Mouse (Mus musculus) liver, embryonic 15.5 days (tissue): ENCODE data around the gene Cyb5b. TPM values are rescaled to one million over a fixed set of nuclear protein-coding genes. Genes with fewer than 3 reads are reported as not detected.

Source experiments
- ATAC-seq: fragments of 200-750 bp; cut with Nextera tagmentation; 2 replicates; pipeline ENCODE4 v1.8.0; 2017; ENCODE audit warnings: moderate number of reproducible peaks, mild to moderate bottlenecking, moderate library complexity; ENCODE audit not compliant: insufficient read depth
- H3K27ac ChIP-seq: fragments of 300-500 bp; sonication (generic); replicated peaks from 2 replicates; pipeline ENCODE4 v1.5.1; 2015; ENCODE audit warnings: mild to moderate bottlenecking, inconsistent platforms
- H3K27me3 ChIP-seq: fragments of 300-500 bp; sonication (generic); 2 replicates; pipeline ENCODE4 v1.6.1; 2015; ENCODE audit warnings: mild to moderate bottlenecking, inconsistent platforms
- H3K36me3 ChIP-seq: fragments of 300-500 bp; sonication (generic); replicated peaks from 2 replicates; pipeline ENCODE4 v1.6.1; 2015; ENCODE audit warnings: moderate library complexity, mild to moderate bottlenecking, inconsistent platforms
- H3K4me1 ChIP-seq: fragments of 300-500 bp; sonication (generic); replicated peaks from 2 replicates; pipeline ENCODE4 v1.6.1; 2015; ENCODE audit warnings: inconsistent platforms
- H3K4me2 ChIP-seq: fragments of 300-500 bp; sonication (generic); 2 replicates; pipeline ENCODE4 v1.6.1; 2015; ENCODE audit warnings: moderate library complexity, mild to moderate bottlenecking, inconsistent platforms
- H3K4me3 ChIP-seq: fragments of 300-500 bp; sonication (generic); replicated peaks from 2 replicates; pipeline ENCODE4 v1.5.1; 2015; ENCODE audit warnings: mild to moderate bottlenecking, inconsistent platforms
- H3K9ac ChIP-seq: fragments of 300-500 bp; sonication (generic); 2 replicates; pipeline ENCODE4 v1.6.1; 2015; ENCODE audit warnings: moderate library complexity, mild to moderate bottlenecking, inconsistent platforms
- H3K9me3 ChIP-seq: fragments of 300-500 bp; sonication (generic); replicated peaks from 2 replicates; pipeline ENCODE4 v1.6.1; 2016; ENCODE audit warnings: inconsistent platforms
- WGBS: fragments of 180-500 bp; shearing (Covaris S2); methylation state at CpG from one replicate; pipeline ENCODE4 v1.1.7; 2015; ENCODE audit warnings: mixed read lengths; ENCODE audit not compliant: insufficient replicate concordance; 5-methylcytosine and 5-hydroxymethylcytosine counted together
- polyA plus RNA-seq: library from polyadenylated mRNA; unstranded; fragments of >200 nt; fragmentation: Nextera tagmentation; extraction: Ambion mirVana; gene quantifications from 2 replicates; pipeline ENCODE4 v1.2.1, GENCODE M21; 2015

Gene Cyb5b
- polyA plus RNA-seq, 1 experiment from 2014 or later = 24.5 TPM

GRCm38 (mm10) chr8:107184996-107185395 is 34.6 kb downstream of the Cyb5b start:
- ATAC-seq = no peak
- WGBS = 71% methylated on average over 3 of the region's 3 CpGs

DNA sequence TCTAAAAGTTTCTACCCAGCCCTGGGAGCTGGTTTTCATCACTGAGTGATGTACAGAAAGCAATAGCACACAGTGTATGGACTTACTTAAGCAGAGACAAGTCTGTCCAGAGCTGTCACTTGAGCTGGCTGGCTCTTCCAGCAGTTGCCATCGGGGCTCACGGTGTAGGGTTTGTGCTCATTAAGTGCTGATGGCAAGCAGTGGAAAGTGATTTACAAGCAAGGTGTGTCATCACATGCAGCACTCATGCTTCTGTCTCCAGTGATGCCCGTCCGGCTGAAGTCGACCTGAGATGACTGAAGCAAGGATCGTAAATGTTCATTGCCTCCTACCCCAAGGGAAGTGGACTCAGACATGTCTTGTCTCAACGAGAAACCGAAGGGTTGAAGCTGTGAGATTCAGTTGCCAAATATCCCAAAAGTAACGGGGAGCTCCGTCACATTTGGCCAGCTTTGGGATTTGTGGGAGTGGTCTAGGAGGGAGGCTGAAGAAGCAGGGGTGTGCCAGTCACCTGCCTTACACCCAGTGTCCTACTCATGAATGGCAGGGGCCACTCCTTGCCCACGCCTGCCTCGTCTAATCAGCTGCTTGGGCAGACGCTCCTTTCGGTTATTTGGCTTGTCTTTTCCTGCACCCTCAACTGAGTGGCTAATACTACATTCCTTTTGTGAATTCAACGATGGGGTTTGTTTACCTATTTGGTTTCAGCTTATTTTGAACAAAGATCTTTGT is 36.4 kb downstream of the Cyb5b start:
- Histone ChIP-seq H3K27me3 (no peaks in the 10 kb centered on the region), H3K36me3 (peaks cover 35% of the 10 kb centered on the region), H3K27ac (no peak overlapping the region), H3K4me3 (no peak overlapping the region), H3K9ac (no peak overlapping the region), H3K9me3 (no peaks in the 10 kb centered on the region), H3K4me1 (no peaks in the 10 kb centered on the region), H3K4me2 (no peak overlapping the region)
- 73% methylated on average over 15 of the region's 15 CpGs for WGBS
- ATAC-seq = no peak

More at GRCm38 (mm10) chr8:107184996-107185395, 34.6 kb downstream of the Cyb5b start:
- no peak overlapping the region for H3K4me3 ChIP-seq
- no peak overlapping the region for H3K4me2 ChIP-seq
- H3K27ac ChIP-seq = no peak overlapping the region
- H3K4me1 ChIP-seq = no peaks in the 10 kb centered on the region
- H3K27me3 ChIP-seq = no peaks in the 10 kb centered on the region
- H3K9ac ChIP-seq = no peak overlapping the region
- no peaks in the 10 kb centered on the region for H3K9me3 ChIP-seq
- H3K36me3 ChIP-seq = peaks cover 51% of the 10 kb centered on the region

DNA sequence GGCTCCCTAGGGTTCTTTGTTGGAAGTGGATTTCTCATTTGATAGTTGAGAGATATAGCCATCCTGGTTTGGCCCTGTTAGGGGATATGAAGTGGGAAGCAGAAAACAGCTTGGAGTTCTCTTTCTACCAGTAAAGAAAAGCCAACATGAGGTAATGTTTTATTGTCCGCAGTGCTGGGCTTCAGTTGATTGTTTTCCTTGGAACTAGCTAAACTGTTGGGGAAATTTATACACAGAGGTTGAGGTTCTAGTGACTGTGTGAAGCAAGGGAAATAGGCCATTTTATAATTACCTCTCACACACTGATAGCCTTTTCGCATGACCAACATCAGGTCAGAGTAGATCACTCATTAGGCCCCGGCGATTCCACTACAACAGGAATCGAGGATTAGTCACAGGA is 37.2 kb downstream of the Cyb5b start:
- Histone ChIP-seq H3K4me1 (no peaks in the 10 kb centered on the region), H3K9me3 (no peaks in the 10 kb centered on the region), H3K27me3 (no peaks in the 10 kb centered on the region), H3K4me2 (no peak overlapping the region), H3K9ac (no peak overlapping the region), H3K36me3 (peaks cover 29% of the 10 kb centered on the region), H3K4me3 (no peak overlapping the region), H3K27ac (no peak overlapping the region)
- 75% methylated on average over 5 of the region's 5 CpGs for WGBS
- no peak for ATAC-seq

- Histone ChIP-seq H3K36me3 (no peaks in the 10 kb centered on the region), H3K9me3 (no peaks in the 10 kb centered on the region), H3K4me3 (no peak overlapping the region), H3K9ac (no peak overlapping the region), H3K4me2 (no peak overlapping the region), H3K4me1 (no peaks in the 10 kb centered on the region), H3K27ac (no peak overlapping the region), H3K27me3 (no peaks in the 10 kb centered on the region)
- 65% methylated on average over 8 of the region's 8 CpGs for WGBS
- ATAC-seq = no peak
Measured at GRCm38 (mm10) chr8:107192631-107193030, 42.2 kb downstream of the Cyb5b start.

DNA sequence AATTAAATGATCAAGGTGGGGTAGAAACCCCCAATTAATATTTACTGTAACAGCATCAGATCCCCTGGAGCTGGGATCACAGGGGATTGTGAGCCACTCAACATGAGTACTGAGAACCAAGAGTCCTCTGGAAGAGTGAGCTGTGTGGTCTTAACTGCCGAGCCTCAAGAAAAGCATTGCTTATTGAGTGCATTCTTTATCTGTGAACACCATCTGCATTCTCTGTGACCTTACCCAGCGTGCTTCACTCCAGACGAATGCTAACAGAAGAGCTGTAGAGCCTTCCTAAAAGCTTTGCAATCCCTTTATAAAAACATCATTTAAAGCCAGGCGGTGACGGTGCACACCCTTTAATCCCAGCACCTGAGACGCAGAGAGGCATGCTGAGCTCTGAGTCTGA is 42.9 kb downstream of the Cyb5b start:
- WGBS = 48% methylated on average over 6 of the region's 6 CpGs
- Histone ChIP-seq H3K4me1 (no peaks in the 10 kb centered on the region), H3K4me2 (no peak overlapping the region), H3K36me3 (no peaks in the 10 kb centered on the region), H3K27ac (no peak overlapping the region), H3K9ac (no peak overlapping the region), H3K9me3 (no peaks in the 10 kb centered on the region), H3K4me3 (no peak overlapping the region), H3K27me3 (no peaks in the 10 kb centered on the region)
- no peak for ATAC-seq

GRCm38 (mm10) chr8:107194786-107195451 is 44.5 kb downstream of the Cyb5b start:
- 74% methylated on average over 14 of the region's 14 CpGs for WGBS
- Histone ChIP-seq H3K9ac (no peak overlapping the region), H3K9me3 (no peaks in the 10 kb centered on the region), H3K27me3 (no peaks in the 10 kb centered on the region), H3K4me1 (no peaks in the 10 kb centered on the region), H3K4me3 (no peak overlapping the region), H3K36me3 (no peaks in the 10 kb centered on the region), H3K27ac (no peak overlapping the region), H3K4me2 (no peak overlapping the region)
- ATAC-seq = no peak

DNA sequence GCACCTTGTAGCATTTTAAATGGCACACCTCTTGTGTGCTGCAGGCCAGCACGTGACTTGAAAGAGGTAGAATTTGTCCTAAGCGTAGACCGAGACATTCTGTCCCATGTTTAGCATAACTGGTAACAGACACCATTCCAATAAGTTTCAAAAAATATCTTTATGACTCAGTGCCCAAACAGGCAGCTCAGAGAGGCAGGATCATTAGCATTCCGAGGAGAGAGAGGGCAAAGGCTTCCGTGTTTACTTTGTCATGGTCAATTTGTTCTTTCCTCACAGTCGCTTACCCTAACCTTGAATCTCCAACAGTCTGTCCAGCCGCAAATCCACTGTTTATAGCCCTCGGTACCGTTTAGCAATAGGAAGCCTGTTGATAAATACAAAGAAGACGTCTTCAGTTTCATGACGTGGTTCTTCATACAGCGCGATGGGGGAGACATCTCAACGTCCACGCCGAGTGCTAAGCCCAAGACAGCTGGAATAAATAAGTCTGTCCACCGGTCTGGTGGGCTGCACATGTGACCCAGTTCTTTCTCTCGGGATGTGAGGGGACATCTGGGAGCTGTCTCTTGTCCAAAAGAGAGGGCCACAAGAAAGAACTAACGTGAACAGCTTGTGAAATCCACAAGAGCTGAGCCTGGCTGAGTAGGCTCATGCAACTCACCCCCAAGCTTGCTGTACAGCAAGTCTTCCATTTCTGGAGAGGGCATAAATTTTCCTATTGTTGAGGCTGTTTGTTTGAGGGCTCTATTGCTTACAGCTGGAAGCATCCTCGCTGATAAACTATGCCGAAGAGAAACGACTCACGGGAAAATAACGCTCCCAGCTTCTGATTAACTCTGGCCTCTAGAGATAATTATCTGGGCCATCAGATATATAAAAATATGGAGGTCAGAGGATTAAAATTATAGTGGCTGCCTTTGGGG is 47.7 kb downstream of the Cyb5b start:
- Histone ChIP-seq H3K4me3 (no peak overlapping the region), H3K9ac (no peak overlapping the region), H3K4me2 (no peak overlapping the region), H3K27me3 (no peaks in the 10 kb centered on the region), H3K27ac (no peak overlapping the region), H3K9me3 (no peaks in the 10 kb centered on the region), H3K36me3 (no peaks in the 10 kb centered on the region), H3K4me1 (no peaks in the 10 kb centered on the region)
- WGBS = 68% methylated on average over 24 of the region's 24 CpGs
- no peak for ATAC-seq

- H3K27ac ChIP-seq = no peak overlapping the region
- H3K9me3 ChIP-seq = no peaks in the 10 kb centered on the region
- peaks cover 3% of the 10 kb centered on the region; the same call in 1 of the 2 replicates for H3K4me1 ChIP-seq
- no peak overlapping the region for H3K4me3 ChIP-seq
- ATAC-seq = no peak
- no peaks in the 10 kb centered on the region for H3K36me3 ChIP-seq
- 70% methylated on average over 9 of the region's 9 CpGs for WGBS
- no peaks in the 10 kb centered on the region for H3K27me3 ChIP-seq
- H3K4me2 ChIP-seq = no peak overlapping the region
- no peak overlapping the region for H3K9ac ChIP-seq
Measured at GRCm38 (mm10) chr8:107205164-107205563, 54.7 kb downstream of the Cyb5b start.

- WGBS = 67% methylated on average over 23 of the region's 23 CpGs
- no peak for ATAC-seq
- Histone ChIP-seq H3K27ac (no peak overlapping the region), H3K4me3 (no peak overlapping the region), H3K27me3 (no peaks in the 10 kb centered on the region), H3K9me3 (no peaks in the 10 kb centered on the region), H3K4me2 (no peak overlapping the region), H3K36me3 (no peaks in the 10 kb centered on the region), H3K4me1 (peaks cover 3% of the 10 kb centered on the region; the same call in 1 of the 2 replicates), H3K9ac (no peak overlapping the region)
Measured at GRCm38 (mm10) chr8:107205701-107206561, 55.5 kb downstream of the Cyb5b start.

DNA sequence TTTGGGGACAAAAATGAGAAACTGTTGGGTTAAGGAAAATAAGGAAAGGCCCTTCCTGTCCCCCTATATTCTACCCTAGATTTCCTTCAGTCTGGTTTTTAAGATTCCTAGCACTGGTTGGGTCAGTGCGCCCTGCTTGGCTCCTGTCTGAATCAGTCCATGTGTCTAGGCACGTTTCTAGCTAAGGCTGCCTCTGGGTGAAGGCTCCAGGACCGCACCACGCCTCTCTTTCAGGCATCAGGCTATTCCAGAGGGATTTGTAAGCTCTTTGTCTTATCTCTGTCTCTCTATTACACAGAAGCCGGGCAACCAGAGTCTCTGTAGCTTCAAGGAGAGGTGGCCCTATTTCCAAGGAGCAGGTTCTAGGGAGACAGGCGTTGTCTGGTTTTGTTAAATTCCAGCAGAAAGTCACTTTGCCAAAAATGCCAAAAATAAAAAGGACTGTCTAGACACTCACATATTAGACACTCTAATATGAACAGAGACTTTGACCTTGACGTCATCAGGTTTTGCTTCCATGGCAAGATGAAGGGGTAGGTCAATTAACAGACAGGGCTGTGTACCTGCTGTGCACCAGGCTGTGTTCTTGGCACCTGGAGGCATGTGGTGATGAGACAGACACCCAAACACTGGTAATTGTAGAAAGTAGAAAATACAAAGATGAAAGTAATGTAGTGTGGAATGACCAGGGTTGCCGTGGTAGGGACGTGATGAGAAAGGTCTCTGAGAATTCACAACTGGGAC is 56.5 kb downstream of the Cyb5b start:
- H3K4me3 ChIP-seq = no peak overlapping the region
- H3K4me1 ChIP-seq = peaks cover 3% of the 10 kb centered on the region; the same call in 1 of the 2 replicates
- H3K9me3 ChIP-seq = no peaks in the 10 kb centered on the region
- H3K27me3 ChIP-seq = no peaks in the 10 kb centered on the region
- no peak overlapping the region for H3K27ac ChIP-seq
- WGBS = 66% methylated on average over 9 of the region's 9 CpGs
- no peak for ATAC-seq
- H3K36me3 ChIP-seq = no peaks in the 10 kb centered on the region
- no peak overlapping the region for H3K9ac ChIP-seq
- H3K4me2 ChIP-seq = no peak overlapping the region
